Mouse (Mus musculus) bone marrow macrophage, adult 2 months (primary cell): ENCODE data around the gene Ifit1bl2.

Source experiments
- CTCF ChIP-seq: IDR thresholded peaks from 2 replicates; pipeline ENCODE4 v1.5.1; 2012; ENCODE audit warnings: low read depth, mild to moderate bottlenecking, low read length, moderate library complexity
- POLR2A ChIP-seq: IDR thresholded peaks from 2 replicates; pipeline ENCODE4 v1.6.1; 2012; ENCODE audit warnings: mild to moderate bottlenecking, low read depth, low read length, borderline replicate concordance

DNA sequence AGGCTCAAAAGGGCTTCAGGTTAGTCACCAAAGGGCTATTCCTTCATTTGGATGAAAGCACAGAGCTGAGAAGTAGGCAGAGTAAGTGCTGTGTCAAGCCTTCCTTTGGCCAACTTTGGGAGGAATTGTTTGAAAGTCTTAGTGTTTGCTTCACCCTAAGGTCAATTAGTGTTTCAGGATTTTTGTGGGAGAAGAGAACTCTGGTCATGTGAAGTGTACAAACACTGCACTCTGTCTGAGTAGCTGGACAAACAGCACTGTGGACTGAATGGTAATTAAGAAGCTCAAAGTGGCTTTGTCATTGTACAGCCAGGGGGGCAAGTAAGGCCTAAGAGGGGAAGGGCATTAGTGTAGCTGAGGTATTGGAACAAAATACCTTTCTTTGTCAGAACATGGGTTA is 9.1 kb downstream of the Ifit1bl2 start:
- TF ChIP-seq CTCF (no peak), POLR2A (no peak)
